Mouse (Mus musculus) hematopoietic stem cell, adult 5-6 weeks (primary cell): ENCODE data around the gene Olfr555. TPM values are rescaled to one million over a fixed set of nuclear protein-coding genes. Genes with fewer than 3 reads are reported as not detected.
"Not testable (repeated sequence)": the region's sequence is repeated elsewhere in the genome, so short reads cannot be mapped to it uniquely, and the experiment has no call there.

ENCODE experiments used
- ATAC-seq, 2 experiments: fragments of 125-278 bp in 1 of 2; replicated peaks in 1 of 2; 2 replicates each; pipeline ENCODE4 v1.8.0; 2016 to 2017; ENCODE audit warnings: inconsistent platforms in 2 of 2, mild to moderate bottlenecking in 2 of 2, moderate number of reproducible peaks in 2 of 2, low read depth in 1 of 2, moderate TSS enrichment in 1 of 2; ENCODE audit not compliant: low FRiP score in 2 of 2, poor library complexity in 2 of 2, severe bottlenecking in 2 of 2, insufficient read depth in 1 of 2, low TSS enrichment in 1 of 2
- total RNA-seq: library from RNA; stranded (forward); fragments of 172-1452, 232-1000 nt; gene quantifications from 2 replicates; pipeline ENCODE4 v1.2.3, GENCODE M21; 2017

Olfr555 gene
- not detected in 2 replicates for total RNA-seq

DNA sequence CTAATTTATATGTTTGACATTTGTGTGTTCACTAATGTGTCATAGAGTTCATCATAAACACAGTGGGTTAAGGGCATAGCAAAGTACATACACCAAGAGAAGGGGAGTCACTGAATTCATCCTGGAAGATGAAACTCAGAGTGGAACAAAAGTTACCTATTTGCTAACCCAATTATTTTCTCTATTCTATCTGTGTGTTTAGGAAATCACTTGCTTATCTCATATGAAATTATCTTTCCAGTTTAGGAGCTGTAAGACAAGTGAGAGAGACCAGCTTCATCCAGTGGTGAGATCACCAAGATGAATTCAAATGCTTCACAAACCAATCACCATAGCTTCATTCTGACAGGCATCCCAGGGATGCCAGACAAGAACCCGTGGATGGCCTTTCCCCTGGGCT is at the start of gene Olfr555:
Olfr555 (plus strand) TSS at position 301 of the 400 bp plus-strand sequence.
- ATAC-seq, result no peak

DNA sequence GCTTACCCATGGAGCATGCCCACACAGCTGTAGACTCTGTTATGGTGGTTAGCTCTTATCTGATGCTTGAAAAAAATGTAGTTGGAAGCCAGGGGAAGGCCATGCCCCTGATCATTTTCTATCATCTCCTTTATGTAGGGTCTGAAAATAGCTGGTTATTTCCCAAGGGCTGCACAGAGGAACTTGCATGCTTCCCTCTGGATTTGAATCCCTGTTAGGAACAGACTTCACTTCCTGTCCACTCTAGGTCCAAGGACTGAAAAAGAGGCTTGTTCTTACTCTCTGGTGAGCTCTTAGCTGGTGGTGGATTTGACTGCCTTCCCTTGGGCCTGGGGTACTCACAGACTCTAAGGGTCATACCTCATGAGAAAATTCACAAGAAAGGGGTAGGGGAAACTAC is 40.5 kb upstream of the Olfr555 start, which contains the start of gene Olfr553:
Olfr553 (minus strand) TSS at position 101 of the 400 bp plus-strand sequence.
- no peak for ATAC-seq

DNA sequence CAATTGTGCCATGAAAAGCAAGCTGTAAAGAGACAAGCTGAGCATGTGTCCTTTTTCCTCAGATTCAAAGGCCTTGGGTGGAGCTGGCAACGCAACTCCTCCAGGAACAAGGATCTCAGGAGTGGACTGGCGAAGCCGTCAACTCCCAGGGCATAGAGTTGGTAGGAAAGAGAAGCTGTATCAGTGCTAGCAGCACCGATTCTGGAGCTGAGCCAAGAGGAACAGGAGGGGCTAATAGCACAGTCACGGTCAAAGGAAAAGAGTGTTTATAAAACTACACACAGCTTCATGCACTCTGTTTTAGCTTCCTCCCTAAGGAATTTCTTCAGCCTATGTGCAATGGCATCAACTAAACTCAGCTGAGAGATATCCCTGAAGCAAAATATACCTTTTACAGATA is 39.0 kb upstream of the Olfr555 start:
- peak; percentile 45 to 46; a peak in 2 of 4 replicates for ATAC-seq

DNA sequence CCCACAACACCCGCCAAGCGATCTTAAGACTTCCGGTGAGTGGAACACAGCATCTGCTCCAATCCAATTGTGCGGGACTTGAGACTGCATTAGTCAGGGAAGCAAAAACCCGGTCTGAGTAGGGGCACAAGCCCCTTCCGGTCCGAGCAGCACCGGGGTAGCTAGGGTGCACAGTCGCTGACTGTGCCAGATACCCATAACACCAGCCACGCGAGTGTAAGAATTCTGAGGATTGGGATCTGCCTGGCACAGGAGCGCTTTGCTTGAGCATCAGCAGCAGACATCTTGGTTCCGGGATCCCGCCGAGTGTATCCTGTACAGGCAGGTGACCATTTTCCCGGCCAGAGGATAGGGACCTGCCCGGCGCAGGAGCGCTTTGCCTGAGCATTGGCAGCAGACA is 38.3 kb upstream of the Olfr555 start:
- ATAC-seq, result not testable (repeated sequence)

DNA sequence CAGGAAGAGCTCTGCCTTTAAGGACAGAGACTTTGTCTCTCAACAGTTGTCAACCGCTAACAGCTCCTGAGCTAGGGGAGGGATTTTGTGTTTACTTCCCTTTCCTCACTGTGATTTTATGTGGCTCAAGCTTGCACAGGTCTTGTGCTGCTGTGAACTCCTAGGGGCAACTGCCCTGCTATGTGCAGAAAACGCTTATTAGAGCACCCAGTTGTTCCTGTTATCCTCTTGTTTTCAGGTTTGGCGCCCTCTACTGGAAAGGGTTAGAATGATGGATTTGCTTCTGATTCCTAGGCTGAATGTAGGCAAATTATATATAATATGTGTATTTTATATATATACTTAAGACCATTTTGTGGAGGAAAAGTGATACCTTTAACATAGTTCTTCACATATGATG is 22.0 kb upstream of the Olfr555 start:
- ATAC-seq, result peak; percentile 53 to 86

DNA sequence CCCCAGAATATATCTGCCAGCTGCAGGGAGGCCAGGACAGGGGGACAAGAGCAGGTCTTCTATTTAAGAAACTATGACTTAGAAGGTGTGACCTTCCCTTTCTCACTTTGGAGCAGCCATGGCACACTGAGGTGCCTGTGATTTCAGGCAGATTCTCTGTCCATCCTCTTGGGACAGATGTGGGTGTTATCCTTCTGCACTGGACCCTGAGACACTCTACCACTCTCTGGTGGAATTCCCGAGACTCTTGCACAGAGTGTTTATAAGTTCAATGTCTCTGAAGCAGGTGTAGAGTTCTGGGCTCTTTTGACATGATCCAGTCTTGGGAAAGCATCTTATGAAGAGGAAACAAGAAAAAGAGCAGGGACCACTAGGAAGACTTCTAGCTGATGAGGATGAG is 20.5 kb upstream of the Olfr555 start, which contains the start of gene Olfr554:
Olfr554 (plus strand) TSS at position 301 of the 400 bp plus-strand sequence.
- ATAC-seq, result no peak

DNA sequence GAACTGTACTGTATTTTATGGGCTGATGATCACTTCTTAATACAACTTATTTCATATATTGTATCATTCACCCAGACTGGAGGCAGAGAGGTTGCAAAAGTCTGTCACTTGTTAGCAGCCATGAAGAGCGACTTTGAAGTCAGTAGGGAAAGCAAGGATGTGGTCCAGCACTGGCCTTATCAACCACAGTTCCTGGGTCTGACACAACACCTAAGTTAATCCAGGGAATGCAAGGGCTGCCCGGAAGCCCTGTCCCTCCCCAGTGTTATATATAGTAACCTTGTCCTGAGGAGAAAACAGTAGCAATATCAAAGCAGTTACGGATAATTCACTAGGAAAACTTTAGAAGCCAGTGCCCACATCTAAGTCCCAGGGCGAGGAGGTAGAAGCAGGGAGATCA is 13.7 kb upstream of the Olfr555 start:
- not testable (repeated sequence) for ATAC-seq

DNA sequence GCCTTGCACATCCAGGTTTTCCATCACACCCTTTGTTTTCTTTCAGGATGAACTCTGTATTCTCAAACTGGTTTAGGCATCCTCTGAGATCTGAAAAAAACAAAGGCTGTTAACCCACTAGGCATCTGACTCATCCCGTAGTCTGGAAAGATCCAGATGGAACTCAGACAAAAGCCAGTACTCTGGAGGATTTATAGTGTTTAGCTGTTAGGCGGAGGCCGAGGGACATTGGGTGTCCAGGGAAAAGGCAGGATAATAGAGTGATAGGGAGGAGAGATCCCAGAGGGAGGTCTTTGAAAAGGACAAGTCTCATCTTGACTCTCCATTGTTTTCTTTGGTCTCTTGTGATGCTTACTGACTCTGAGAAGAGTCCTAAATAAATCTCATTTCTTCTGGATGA is 6.0 kb downstream of the Olfr555 start, which contains the start of gene Olfr556:
Olfr556 (plus strand) TSS at position 301 of the 400 bp plus-strand sequence.
- ATAC-seq, result no peak

DNA sequence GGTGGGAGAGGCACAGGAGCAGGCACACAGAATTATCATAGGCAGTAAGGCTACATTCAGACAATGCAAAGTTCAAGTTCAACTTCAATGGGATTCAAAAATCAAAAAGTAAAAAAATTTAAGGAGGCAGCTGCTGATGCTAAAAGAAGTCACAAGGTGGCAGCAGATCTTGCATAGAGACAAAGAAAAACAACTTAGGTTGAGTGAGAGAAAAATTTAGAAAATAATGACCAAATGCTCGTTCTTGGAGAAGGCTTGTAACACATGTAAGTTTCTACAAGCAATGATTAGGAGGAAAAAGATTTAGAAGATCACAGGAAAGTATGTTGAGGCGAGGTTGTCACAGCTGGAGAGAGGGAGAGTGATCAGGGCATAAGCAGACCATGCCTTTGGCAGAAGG is 6.8 kb downstream of the Olfr555 start:
- peak; percentile 14 to 49; a peak in 2 of 4 replicates for ATAC-seq

DNA sequence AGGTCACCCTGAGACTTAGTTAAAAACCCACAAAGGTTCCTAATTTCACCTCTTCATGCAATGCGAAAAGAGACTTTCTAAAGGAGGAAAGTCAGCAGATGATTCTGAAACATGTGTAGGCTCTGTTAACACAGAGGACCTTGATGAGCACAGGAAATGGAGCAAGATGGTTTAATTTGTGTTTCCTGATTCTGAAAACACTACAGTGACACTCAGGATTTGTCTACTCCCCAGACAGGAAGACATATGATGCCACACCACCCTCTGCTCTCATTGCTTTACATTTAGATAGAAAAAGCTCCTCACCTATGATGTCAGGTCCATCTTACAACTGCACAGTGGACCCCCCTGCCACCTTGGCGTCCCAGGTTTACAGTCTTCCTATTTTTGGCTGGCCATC is 17.6 kb downstream of the Olfr555 start:
- peak; percentile 37 to 38; a peak in 2 of 4 replicates for ATAC-seq

DNA sequence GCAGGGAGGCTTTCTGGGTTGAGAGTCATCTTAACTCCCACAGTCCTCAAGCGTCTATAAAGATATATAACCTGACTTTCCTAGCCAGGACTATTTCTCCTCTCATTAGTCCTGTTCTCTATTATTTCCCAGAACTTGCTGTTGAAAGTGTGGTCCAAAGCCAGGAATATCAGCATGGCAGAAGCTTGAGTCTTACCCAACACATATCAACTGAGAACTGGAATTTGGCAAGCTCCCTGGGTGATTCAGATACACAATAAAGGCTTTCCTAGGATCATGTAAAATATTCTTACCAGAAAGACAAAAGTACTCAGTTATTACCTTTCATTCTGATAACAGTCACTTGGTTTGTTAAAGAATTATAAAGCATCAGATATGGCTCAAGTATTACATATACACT is 23.3 kb downstream of the Olfr555 start:
- ATAC-seq, result no peak

DNA sequence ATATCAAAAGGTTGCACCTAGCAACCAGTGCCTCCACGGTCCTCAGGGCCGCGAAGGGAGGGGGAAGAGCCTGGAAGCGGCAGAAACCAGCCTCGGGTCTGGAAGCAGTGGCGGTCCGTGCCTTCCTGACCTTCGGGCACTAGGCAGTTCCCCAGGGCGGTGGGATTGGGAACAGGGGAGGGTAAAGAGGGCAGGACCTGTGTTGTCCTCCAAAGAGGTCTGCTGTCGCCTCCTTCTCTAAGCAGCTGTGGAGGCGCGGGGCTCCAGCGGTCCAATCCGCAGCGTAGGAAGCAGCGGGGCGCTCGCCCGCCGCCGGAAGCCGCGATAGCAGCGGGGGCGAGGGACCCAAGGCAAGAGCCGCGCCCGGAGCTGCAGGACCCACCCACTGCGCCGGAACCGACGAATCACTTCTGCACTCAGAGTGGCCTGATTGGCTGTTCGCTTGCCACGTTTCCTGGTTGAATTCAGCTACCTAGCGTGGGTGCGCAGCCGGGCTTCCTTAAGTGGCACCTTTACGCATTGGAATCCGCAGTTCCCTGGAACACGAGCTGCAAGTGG is 28.4 kb downstream of the Olfr555 start, which contains the start of gene Trim68:
Trim68 (minus strand) TSS at position 384 of the 558 bp plus-strand sequence.
- peak; percentile 100 for ATAC-seq

DNA sequence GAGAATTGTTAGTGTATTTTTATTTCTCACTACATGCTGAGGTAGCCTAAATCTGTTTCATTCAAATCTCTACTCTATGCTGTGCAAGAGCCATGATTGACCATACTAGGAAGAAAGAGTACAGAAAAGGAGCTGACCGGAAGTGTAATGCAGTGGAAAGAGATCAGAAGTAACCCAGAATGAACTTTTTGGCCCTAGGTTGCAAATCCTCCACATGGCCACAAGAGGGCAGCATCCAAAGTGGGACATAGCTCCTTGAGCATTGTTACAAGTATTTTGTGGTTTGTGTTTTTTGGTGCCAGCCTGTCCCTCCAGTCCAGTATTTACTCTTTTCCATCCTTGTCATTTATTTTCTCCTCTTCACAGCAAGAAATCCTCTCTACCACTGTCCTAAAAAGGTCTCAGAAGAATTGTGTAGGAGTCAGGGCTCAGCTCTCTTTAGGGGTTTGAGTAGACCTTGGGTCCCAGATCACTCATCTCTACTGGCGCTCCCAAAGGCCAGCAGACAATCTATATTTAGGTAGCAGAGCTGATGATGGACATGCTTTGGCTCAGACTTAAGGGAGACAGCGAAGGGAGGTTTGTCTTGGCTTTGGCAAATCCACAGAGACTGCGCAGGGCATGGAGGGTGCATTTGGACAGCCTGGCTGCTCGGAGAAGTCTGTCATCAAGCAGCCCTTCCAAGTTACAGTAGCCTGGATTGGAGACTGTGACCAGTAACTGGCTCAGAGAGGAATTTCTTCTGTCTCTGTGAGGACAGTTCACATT is 36.9 kb downstream of the Olfr555 start, which contains the start of gene Olfr557:
Olfr557 (plus strand) TSS at position 553 of the 768 bp plus-strand sequence.
- ATAC-seq, result peak; percentile 69 to 77

DNA sequence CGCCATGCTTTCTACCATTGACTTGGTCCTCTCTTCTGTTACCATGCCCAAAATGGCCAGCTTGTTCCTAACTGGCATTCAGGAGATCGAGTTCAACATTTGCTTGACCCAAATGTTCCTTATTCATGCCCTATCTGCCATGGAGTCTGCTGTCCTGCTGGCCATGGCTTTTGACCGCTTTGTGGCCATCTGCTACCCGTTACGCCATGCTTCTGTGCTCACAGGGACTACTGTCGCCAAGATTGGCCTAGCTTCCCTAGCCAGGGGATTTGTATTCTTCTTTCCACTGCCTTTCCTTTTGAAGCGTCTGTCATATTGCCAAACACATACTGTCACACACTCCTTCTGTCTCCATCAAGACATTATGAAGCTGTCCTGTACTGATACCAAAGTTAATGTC is 39.8 kb downstream of the Olfr555 start:
- no peak for ATAC-seq

DNA sequence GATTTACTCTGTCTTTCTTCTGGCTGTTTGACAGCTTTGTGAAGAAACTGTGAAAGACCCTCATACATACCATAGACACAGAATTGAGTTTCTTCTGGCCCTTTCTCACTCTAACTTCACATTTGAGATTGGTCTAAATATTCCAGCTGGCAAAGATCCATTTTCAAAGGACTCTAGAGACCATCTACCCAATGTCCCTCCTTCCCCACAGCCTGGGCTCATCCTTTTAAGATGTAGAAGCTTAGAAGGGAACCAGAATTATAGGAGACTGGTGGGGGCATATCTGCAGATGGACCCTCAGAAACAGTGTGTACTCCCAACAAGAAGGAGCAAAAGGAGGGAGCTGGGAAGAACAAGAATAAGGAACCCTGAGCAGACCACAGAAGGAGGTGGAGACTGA is 43.3 kb downstream of the Olfr555 start, which contains the start of gene Olfr558:
Olfr558 (plus strand) TSS at position 301 of the 400 bp plus-strand sequence.
- no peak for ATAC-seq
